In the genomic region with DNA sequence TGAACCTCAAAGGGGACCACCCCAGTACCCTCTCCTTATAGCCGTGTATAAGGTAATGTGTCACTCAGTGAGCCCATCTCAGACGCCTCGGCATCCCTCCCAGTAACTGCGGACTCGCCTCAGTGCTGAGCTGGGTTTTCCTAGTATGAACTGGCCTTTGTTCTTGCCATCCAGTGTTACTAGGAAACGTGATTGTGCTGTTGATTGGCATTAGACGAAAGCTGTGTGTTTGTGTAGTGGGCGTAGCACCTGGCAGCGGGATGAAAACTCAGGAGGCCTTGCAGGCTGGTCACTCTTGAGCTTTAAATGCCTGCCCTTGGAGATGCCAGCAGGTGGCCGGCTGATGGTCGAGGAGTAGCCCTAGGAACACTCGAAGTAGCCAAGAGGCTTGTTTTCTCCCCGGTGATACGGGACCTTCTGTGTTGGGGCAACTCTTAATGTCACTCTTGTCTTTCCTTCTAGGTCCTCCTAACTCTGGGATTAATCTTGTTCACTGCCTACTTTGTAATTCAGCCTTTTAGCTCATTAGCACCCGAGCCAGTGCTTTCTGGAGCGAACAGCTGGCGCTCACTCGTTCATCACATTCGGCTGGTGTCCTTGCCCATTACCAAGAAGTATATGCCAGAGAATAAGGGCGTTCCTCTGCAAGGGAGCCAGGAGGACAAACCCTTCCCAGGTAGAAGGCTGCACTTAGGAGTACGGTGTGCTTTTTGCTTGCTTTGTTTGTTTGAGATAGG, we compare ENCODE assay signal across 17 mouse cellular contexts. TPM values are rescaled to one million over a fixed set of nuclear protein-coding genes. Genes with fewer than 3 reads are reported as not detected.
A peak's percentile ranks its signal among the peaks of the same experiment; 100 is the strongest.
DNase-seq lines count a peak whose midpoint lies in the region; ATAC-seq and TF ChIP-seq lines count a peak whose summit lies in the region.
"Had no signal": no experiment of that assay in that cellular context is flagged by ENCODE, and none has a peak within 500 bp of the region (broad histone marks: within the 10 kb centered on the region; RNA-seq: fewer than 3 reads in every experiment).

No protein-coding gene starts in this region.

- peak; percentile 72 for ATAC-seq in forebrain, embryonic 16.5 days
- ATAC-seq in intestine, postnatal 0 days: peak; percentile 36; the same call in 1 of the 2 replicates
- peak; percentile 92 for ATAC-seq in stomach, postnatal 0 days (ENCODE audit: low FRiP score, low TSS enrichment)

- peak overlapping the region; percentile 14; the same call in 1 of the 2 replicates for H3K9ac ChIP-seq in forebrain, embryonic 16.5 days (replicated peaks; ENCODE audit: low read depth, low read length)
- no peak overlapping the region for H3K9ac ChIP-seq in intestine, postnatal 0 days (ENCODE audit: low read depth, low read length)
- no peak overlapping the region for H3K9ac ChIP-seq in stomach, postnatal 0 days (ENCODE audit: low read length)

- DNase-seq in retina, postnatal 1 day: peak; percentile 75
- DNase-seq in retina, embryonic 14.5 days (ENCODE audit: low spot score): no peak
- DNase-seq in stomach, postnatal 0 days (ENCODE audit: low spot score): peak; percentile 75
- DNase-seq in adrenal gland, adult (ENCODE audit: inconsistent age in 2 of 2, low spot score in 1 of 2): no peak
- no peak for DNase-seq in urinary bladder, adult 18-20 months (ENCODE audit: low spot score in 2 of 2)
- DNase-seq in frontal cortex, adult 2 months (ENCODE audit: extremely low spot score in 1 of 2, low spot score in 1 of 2): no peak
- DNase-seq: cerebellum, postnatal 10 days; gastrocnemius, adult 2 months; heart, postnatal 36 days; kidney, adult 9 months; liver; lung, postnatal 10 days; right cerebral cortex, postnatal 25 days; thymus, postnatal 36 days had no signal

- H3K27ac ChIP-seq in forebrain, embryonic 16.5 days (ENCODE audit: low read length): peak overlapping the region; percentile 55
- no peak overlapping the region for H3K27ac ChIP-seq in intestine, postnatal 0 days (ENCODE audit: low read depth, low read length)
- peak overlapping the region; percentile 30; the same call in 1 of the 2 replicates for H3K27ac ChIP-seq in stomach, postnatal 0 days (replicated peaks)
- H3K27ac ChIP-seq: gastrocnemius, adult 2 months had no signal

- no peak for TF ChIP-seq EP300 in stomach, postnatal 0 days (optimal IDR thresholded peaks at IDR 0.05)

- no peaks in the 10 kb centered on the region for H3K9me3 ChIP-seq in forebrain, embryonic 16.5 days (ENCODE audit: control insufficient read depth, low read length)
- H3K9me3 ChIP-seq in intestine, postnatal 0 days (ENCODE audit: control insufficient read depth): no peaks in the 10 kb centered on the region
- H3K9me3 ChIP-seq in stomach, postnatal 0 days (ENCODE audit: control insufficient read depth, low read length): no peaks in the 10 kb centered on the region

- H3K4me3 ChIP-seq in forebrain, embryonic 16.5 days (replicated peaks; ENCODE audit: low read length): no peak overlapping the region
- H3K4me3 ChIP-seq in intestine, postnatal 0 days (ENCODE audit: low read depth, low read length): no peak overlapping the region
- no peak overlapping the region for H3K4me3 ChIP-seq in stomach, postnatal 0 days (ENCODE audit: low read depth, low read length)
- H3K4me3 ChIP-seq: erythroblast, embryonic 14.5 days; gastrocnemius, adult 2 months had no signal

- 14% methylated on average over 21 of the region's 21 CpGs for WGBS in forebrain, embryonic 16.5 days
- 62% methylated on average over 21 of the region's 21 CpGs for WGBS in intestine, postnatal 0 days
- WGBS in stomach, postnatal 0 days: 63% methylated on average over 21 of the region's 21 CpGs

- TF ChIP-seq CTCF in intestine, postnatal 0 days (IDR thresholded peaks at IDR 0.05; ENCODE audit: low read depth): no peak
- peak; percentile 25; the same call in 1 of the 2 replicates for TF ChIP-seq CTCF in stomach, postnatal 0 days (IDR thresholded peaks at IDR 0.05; ENCODE audit: low read depth)

- no peaks in the 10 kb centered on the region for H3K27me3 ChIP-seq in forebrain, embryonic 16.5 days (replicated peaks; ENCODE audit: control insufficient read depth, insufficient read depth, low read length)
- no peaks in the 10 kb centered on the region for H3K27me3 ChIP-seq in intestine, postnatal 0 days (replicated peaks; ENCODE audit: control insufficient read depth, insufficient read depth, low read length)
- H3K27me3 ChIP-seq in stomach, postnatal 0 days (ENCODE audit: control insufficient read depth, insufficient read depth, low read length): no peaks in the 10 kb centered on the region

- H3K4me1 ChIP-seq in forebrain, embryonic 16.5 days (replicated peaks; ENCODE audit: control insufficient read depth, insufficient read depth, low read length): peaks cover 14% of the 10 kb centered on the region
- H3K4me1 ChIP-seq in intestine, postnatal 0 days (replicated peaks; ENCODE audit: control insufficient read depth, insufficient read depth, low read length): no peaks in the 10 kb centered on the region
- no peaks in the 10 kb centered on the region for H3K4me1 ChIP-seq in stomach, postnatal 0 days (replicated peaks; ENCODE audit: control insufficient read depth, insufficient read depth)

- peaks cover 8% of the 10 kb centered on the region; the same call in 1 of the 2 replicates for H3K36me3 ChIP-seq in forebrain, embryonic 16.5 days (ENCODE audit: control insufficient read depth, insufficient read depth)
- peaks cover 44% of the 10 kb centered on the region for H3K36me3 ChIP-seq in intestine, postnatal 0 days (ENCODE audit: control insufficient read depth, insufficient read depth)
- H3K36me3 ChIP-seq in stomach, postnatal 0 days (ENCODE audit: control insufficient read depth, insufficient read depth, low read length): no peaks in the 10 kb centered on the region

- H3K4me2 ChIP-seq in forebrain, embryonic 16.5 days (ENCODE audit: low read length): peak overlapping the region; percentile 13; the same call in 1 of the 2 replicates
- no peak overlapping the region for H3K4me2 ChIP-seq in intestine, postnatal 0 days (replicated peaks; ENCODE audit: low read depth)
- H3K4me2 ChIP-seq in stomach, postnatal 0 days (replicated peaks; ENCODE audit: low read depth): no peak overlapping the region

RNA-seq across cellular contexts. Expression of gene BC004004, which starts 13.8 kb away (rescaled TPM):
- polyA plus RNA-seq in forebrain, embryonic 16.5 days (2015; fragmentation: Nextera tagmentation; extraction: Ambion mirVana): 102 and 108 TPM in 2 replicates
- polyA plus RNA-seq in intestine, postnatal 0 days (2015; fragmentation: Nextera tagmentation; extraction: Ambion mirVana): 111 and 116 TPM in 2 replicates
- 91.2 and 97.2 TPM in 2 replicates for polyA plus RNA-seq in stomach, postnatal 0 days (2015; fragmentation: Nextera tagmentation; extraction: Ambion mirVana)
- polyA plus RNA-seq in frontal cortex, adult 2 months (2012; rRNA removed): 79.2 and 84.2 TPM in 2 replicates

RNA-seq across cellular contexts. Expression of gene Ppil1, which starts 18.4 kb away (rescaled TPM):
- polyA plus RNA-seq in forebrain, embryonic 16.5 days (2015; fragmentation: Nextera tagmentation; extraction: Ambion mirVana): 118 and 125 TPM in 2 replicates
- polyA plus RNA-seq in intestine, postnatal 0 days (2015; fragmentation: Nextera tagmentation; extraction: Ambion mirVana): 53.7 and 59.1 TPM in 2 replicates
- polyA plus RNA-seq in stomach, postnatal 0 days (2015; fragmentation: Nextera tagmentation; extraction: Ambion mirVana): 64.6 and 65.9 TPM in 2 replicates
- 21.7 and 23.7 TPM in 2 replicates for polyA plus RNA-seq in frontal cortex, adult 2 months (2012; rRNA removed)

RNA-seq across cellular contexts. Expression of gene Pi16, which starts 35.1 kb away (rescaled TPM):
- polyA plus RNA-seq in forebrain, embryonic 16.5 days (2015; fragmentation: Nextera tagmentation; extraction: Ambion mirVana): 1.2 and 2.0 TPM in 2 replicates
- 0.73 and 0.76 TPM in 2 replicates for polyA plus RNA-seq in intestine, postnatal 0 days (2015; fragmentation: Nextera tagmentation; extraction: Ambion mirVana)
- polyA plus RNA-seq in stomach, postnatal 0 days (2015; fragmentation: Nextera tagmentation; extraction: Ambion mirVana): 1.3 TPM in 2 replicates
- 0.97 and 1.1 TPM in 2 replicates for polyA plus RNA-seq in frontal cortex, adult 2 months (2012; rRNA removed)

RNA-seq across cellular contexts. Expression of gene Cpne5, which starts 44.4 kb away (rescaled TPM):
- polyA plus RNA-seq in forebrain, embryonic 16.5 days (2015; fragmentation: Nextera tagmentation; extraction: Ambion mirVana): 25.0 and 35.5 TPM in 2 replicates
- polyA plus RNA-seq in intestine, postnatal 0 days (2015; fragmentation: Nextera tagmentation; extraction: Ambion mirVana): 2.7 and 3.3 TPM in 2 replicates
- polyA plus RNA-seq in stomach, postnatal 0 days (2015; fragmentation: Nextera tagmentation; extraction: Ambion mirVana): 4.8 and 5.3 TPM in 2 replicates
- polyA plus RNA-seq in frontal cortex, adult 2 months (2012; rRNA removed): 117 TPM in 2 replicates

Comparison
In these comparisons a context has a peak if more than half of its experiments do, and no peak if none do; other contexts are left out.
1. DNase-seq: peak in retina, postnatal 1 day (single experiment) and stomach, postnatal 0 days (single experiment); none in retina, embryonic 14.5 days (single experiment), adrenal gland, adult (0 of 2), urinary bladder, adult 18-20 months (0 of 2) and frontal cortex, adult 2 months (0 of 2).
2. ATAC-seq: peak in every context shown above with its lines; median percentile 92 in stomach, postnatal 0 days; 72 in forebrain, embryonic 16.5 days; 36 in intestine, postnatal 0 days.